Mouse (Mus musculus) B cell, adult 62 days (primary cell): ENCODE results near the gene Vmn2r91. TPM values are rescaled to one million over a fixed set of nuclear protein-coding genes. Genes with fewer than 3 reads are reported as not detected.

ENCODE experiments used
- total RNA-seq: library from RNA; stranded (reverse); gene quantifications from 4 replicates; pipeline ENCODE4 v1.2.4, GENCODE M21; 2023

Gene Vmn2r91
- total RNA-seq, result not detected in 4 replicates

DNA sequence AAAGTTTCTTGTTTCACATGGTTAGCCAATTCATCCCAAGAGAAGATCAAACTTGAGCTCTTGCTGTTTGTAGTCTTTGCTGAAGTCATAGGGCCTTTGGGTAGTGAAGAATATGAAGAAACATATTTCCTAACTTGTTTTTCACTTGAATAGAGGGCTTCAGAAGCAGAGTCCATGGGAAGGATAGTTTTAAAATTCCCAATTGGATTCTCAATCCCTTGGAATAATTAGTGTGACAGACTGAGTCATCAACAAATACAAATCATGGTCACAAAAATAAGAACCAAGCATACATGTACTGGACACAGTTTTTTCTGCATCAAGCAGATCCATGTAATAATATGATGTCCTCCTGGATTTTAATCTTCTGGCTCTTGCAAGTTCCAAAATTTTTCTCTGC is at the start of gene Vmn2r91:
Gene Vmn2r91, plus strand, starts transcription at position 301 of the 400 bp plus-strand sequence.

DNA sequence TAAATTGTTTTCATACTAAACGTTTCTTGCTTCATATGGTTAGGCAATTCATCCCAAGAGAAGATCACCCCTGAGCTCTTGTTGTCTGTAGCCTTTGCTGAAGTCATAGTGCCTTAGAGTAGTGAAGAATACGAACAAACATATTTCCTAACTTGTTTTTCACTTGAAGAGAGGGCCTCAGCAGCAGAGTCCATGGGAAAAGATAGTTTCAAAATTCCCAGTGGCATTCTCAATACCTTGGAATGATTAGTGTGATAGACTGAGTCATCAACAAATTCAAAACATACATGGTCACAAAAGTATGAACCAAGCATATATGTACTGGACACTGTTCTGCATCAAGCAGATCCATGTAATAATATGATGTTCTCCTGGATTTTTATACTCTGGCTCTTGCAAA is 35.7 kb upstream of the Vmn2r91 start, which contains the start of gene Vmn2r124:
Gene Vmn2r124, plus strand, starts transcription at position 301 of the 400 bp plus-strand sequence.

DNA sequence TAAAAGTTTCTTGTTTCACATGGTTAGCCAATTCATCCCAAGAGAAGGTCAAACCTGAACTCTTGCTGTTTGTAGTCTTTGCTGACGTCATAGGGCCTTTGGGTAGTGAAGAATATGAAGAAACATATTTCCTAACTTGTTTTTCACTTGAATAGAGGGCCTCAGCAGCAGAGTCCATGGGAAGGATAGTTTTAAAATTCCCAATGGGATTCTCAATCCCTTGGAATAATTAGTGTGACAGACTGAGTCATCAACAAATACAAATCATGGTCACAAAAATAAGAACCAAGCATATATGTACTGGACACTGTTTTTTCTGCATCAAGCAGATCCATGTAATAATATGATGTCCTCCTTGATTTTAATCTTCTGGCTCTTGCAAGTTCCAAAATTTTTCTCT is 66.8 kb downstream of the Vmn2r91 start, which contains the start of gene Vmn2r92:
Gene Vmn2r92, plus strand, starts transcription at position 301 of the 400 bp plus-strand sequence.

Other genes with a start within 250 kb of the Vmn2r91 start
- gene Has1, start 229.8 kb upstream of the Vmn2r91 start, total RNA-seq, result not detected in 4 replicates
- 0.45 TPM in 1 of 4 replicates, not detected in the others for gene Fpr1, start 201.1 kb upstream of the Vmn2r91 start, total RNA-seq
- gene Fpr2, start 197.2 kb upstream of the Vmn2r91 start, total RNA-seq, result 0.75 TPM in 1 of 4 replicates, not detected in the others
- gene Fpr3, start 197.2 kb upstream of the Vmn2r91 start, total RNA-seq, result not detected in 4 replicates
- not detected in 4 replicates for gene Fpr-rs4, start 63.3 kb upstream of the Vmn2r91 start, total RNA-seq
- gene Vmn2r124, start 35.6 kb upstream of the Vmn2r91 start, total RNA-seq, result not detected in 4 replicates
- not detected in 4 replicates for gene Vmn2r92, start 66.9 kb downstream of the Vmn2r91 start, total RNA-seq
- gene Vmn2r94, start 192.7 kb downstream of the Vmn2r91 start, total RNA-seq, result not detected in 4 replicates
- not detected in 4 replicates for gene Vmn2r93, start 213.1 kb downstream of the Vmn2r91 start, total RNA-seq